Mouse (Mus musculus): ENCODE results near the gene Cux2. TPM values are rescaled to one million over a fixed set of nuclear protein-coding genes. Genes with fewer than 3 reads are reported as not detected.

Cux2 gene
- 13.7 and 17.4 TPM in 2 replicates for polyA plus RNA-seq (2014; fragmentation: Nextera tagmentation; extraction: Ambion mirVana)

DNA sequence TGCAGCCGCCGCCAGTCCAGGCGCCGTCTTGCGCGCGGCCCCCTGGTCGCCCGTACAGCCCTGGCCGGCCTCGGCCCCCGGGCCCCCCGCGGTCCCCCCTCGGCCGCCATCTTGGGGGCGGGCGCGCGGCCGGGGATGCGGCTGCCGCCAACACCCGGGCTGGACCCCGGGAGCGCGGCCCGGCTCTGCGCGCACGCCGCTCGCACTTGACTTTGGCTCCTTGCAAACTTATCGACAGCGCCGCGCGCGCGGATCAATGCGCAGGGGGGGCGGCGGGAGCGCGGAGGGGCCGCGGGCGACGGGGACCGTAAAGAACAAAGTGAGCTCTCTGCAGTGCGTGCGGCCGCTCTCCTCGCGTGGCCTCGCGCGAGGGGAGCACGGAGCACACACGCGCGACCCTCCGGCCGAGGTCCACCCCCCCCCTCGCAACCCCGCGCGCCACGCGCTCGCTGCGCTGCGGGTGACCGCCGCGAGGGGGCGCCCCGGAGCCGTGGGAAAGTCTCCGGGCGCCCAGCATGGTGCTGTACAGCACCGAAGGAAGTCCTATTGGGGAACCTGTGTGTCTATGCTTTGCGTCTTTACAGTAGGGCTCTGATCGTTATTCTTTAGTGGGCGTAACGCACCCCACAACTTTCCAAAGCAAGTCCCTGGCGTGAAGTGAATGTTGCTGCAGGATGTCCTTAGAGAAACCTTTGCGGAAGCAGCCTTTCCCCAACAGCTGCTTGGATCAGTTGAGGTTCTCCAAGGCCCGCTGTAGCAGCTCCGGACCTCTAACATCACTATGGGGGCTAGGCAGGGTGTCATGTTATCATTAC lies at the start of gene Cux2:
Gene Cux2 (minus strand): TSS at position 86 of the 815 bp plus-strand sequence.
- H3K4me1 ChIP-seq (replicated peaks; ENCODE audit: control insufficient read depth, insufficient read depth, low read length) = peaks cover 11% of the 10 kb centered on the region
- no peaks in the 10 kb centered on the region for H3K36me3 ChIP-seq (ENCODE audit: control insufficient read depth, insufficient read depth, low read length)
- H3K4me2 ChIP-seq (replicated peaks; ENCODE audit: low read depth, low read length) = peak within 1 kb of the TSS; percentile 87
- H3K27me3 ChIP-seq (ENCODE audit: control insufficient read depth, insufficient read depth, low read length) = peaks cover 15% of the 10 kb centered on the region; the same call in 1 of the 2 replicates
- peak within 1 kb of the TSS; percentile 90 for H3K9ac ChIP-seq (ENCODE audit: low read depth, low read length)
- no peaks in the 10 kb centered on the region for H3K9me3 ChIP-seq (ENCODE audit: control insufficient read depth, low read length)
- WGBS = under 1% methylated on average over 78 of the region's 90 CpGs
- peak within 1 kb of the TSS; percentile 96 for H3K27ac ChIP-seq (ENCODE audit: low read depth, low read length)
- DNase-seq (ENCODE audit: low spot score) = peak; percentile 89
- peak; percentile 72 for ATAC-seq (ENCODE audit: low FRiP score)
- peak within 1 kb of the TSS; percentile 87 for H3K4me3 ChIP-seq (ENCODE audit: low read depth, low read length)

DNA sequence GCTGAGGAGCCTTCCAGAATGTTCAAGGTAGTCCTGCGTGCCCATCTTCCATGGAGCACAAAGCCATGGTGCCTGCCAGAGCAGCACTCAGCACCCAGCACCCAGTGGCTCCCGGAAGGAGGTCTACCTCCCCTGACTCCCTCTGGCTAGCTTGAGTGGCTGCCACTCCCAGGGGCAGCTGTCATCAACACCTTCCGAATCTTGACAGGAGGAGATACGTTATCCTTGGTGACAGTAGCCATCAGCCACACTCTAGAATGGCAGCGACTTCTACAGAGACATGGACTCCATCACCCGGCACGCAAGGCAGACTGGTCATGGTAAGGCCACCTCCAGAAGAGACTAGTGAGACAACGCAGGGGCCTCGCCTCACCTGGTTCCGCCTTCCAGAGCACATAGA lies 44.5 kb upstream of the Cux2 start:
- DNase-seq (ENCODE audit: low spot score) (no peak), ATAC-seq (ENCODE audit: low FRiP score) (no peak)
- no peaks in the 10 kb centered on the region for H3K27me3 ChIP-seq (ENCODE audit: control insufficient read depth, insufficient read depth, low read length)
- WGBS = 96% methylated on average over 10 of the region's 10 CpGs
- H3K9me3 ChIP-seq (ENCODE audit: control insufficient read depth, low read length) = no peaks in the 10 kb centered on the region
- no peaks in the 10 kb centered on the region for H3K4me1 ChIP-seq (replicated peaks; ENCODE audit: control insufficient read depth, insufficient read depth, low read length)
- H3K36me3 ChIP-seq (ENCODE audit: control insufficient read depth, insufficient read depth, low read length) = no peaks in the 10 kb centered on the region
- H3K9ac ChIP-seq (ENCODE audit: low read depth, low read length) = no peak overlapping the region
- no peak overlapping the region for H3K27ac ChIP-seq (ENCODE audit: low read depth, low read length)
- no peak overlapping the region for H3K4me3 ChIP-seq (ENCODE audit: low read depth, low read length)
- H3K4me2 ChIP-seq (replicated peaks; ENCODE audit: low read depth, low read length) = no peak overlapping the region

DNA sequence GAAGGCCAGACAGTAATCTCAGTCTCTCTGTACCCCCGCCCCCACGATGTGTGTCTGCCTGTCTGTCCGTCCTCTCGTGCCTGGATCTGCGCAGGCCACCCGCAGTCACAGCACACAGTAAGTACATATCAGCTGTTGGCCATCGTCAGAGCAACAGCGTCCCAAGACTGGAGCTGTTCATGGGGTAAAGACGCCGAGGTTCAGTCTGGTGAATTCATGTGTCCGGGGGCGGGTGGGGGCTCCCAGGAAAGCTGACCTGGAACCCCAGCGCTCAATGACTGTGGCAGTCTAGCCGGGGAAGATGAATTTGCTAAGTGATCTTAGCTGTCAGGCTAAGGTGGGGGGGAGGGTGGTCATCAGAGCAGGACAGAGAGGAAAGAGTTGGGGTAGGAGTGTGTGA lies 43.8 kb upstream of the Cux2 start:
- H3K9ac ChIP-seq (ENCODE audit: low read depth, low read length) = no peak overlapping the region
- no peak overlapping the region for H3K27ac ChIP-seq (ENCODE audit: low read depth, low read length)
- 87% methylated on average over 14 of the region's 14 CpGs for WGBS
- H3K9me3 ChIP-seq (ENCODE audit: control insufficient read depth, low read length) = no peaks in the 10 kb centered on the region
- no peaks in the 10 kb centered on the region for H3K4me1 ChIP-seq (replicated peaks; ENCODE audit: control insufficient read depth, insufficient read depth, low read length)
- no peak overlapping the region for H3K4me2 ChIP-seq (replicated peaks; ENCODE audit: low read depth, low read length)
- H3K4me3 ChIP-seq (ENCODE audit: low read depth, low read length) = no peak overlapping the region
- DNase-seq (ENCODE audit: low spot score) (no peak), ATAC-seq (ENCODE audit: low FRiP score) (no peak)
- H3K27me3 ChIP-seq (ENCODE audit: control insufficient read depth, insufficient read depth, low read length) = no peaks in the 10 kb centered on the region
- no peaks in the 10 kb centered on the region for H3K36me3 ChIP-seq (ENCODE audit: control insufficient read depth, insufficient read depth, low read length)

DNA sequence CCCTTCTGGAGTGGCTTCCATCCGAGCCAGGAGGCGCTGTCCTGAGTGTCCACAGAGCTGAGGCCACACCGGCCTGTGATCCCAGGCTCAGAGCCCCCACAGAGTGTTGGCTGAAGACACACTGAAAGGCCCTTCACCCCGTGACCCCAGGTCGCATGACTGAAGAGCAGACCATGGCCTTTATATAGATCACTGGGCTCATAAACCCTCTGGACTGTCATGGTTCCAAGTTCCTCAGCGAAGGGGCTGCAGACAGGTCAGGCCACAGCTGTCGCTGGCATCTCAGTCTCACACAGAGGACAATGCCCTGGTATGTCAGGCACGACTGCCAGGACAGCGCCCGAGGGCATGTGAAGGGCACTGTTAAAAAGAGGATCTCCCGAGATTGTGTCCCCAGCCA lies 42.9 kb upstream of the Cux2 start:
- ATAC-seq (ENCODE audit: low FRiP score) (no peak), DNase-seq (ENCODE audit: low spot score) (no peak)
- Histone ChIP-seq H3K9me3 (ENCODE audit: control insufficient read depth, low read length) (no peaks in the 10 kb centered on the region), H3K4me3 (ENCODE audit: low read depth, low read length) (no peak overlapping the region), H3K9ac (ENCODE audit: low read depth, low read length) (no peak overlapping the region), H3K4me2 (replicated peaks; ENCODE audit: low read depth, low read length) (no peak overlapping the region), H3K36me3 (ENCODE audit: control insufficient read depth, insufficient read depth, low read length) (no peaks in the 10 kb centered on the region), H3K27ac (ENCODE audit: low read depth, low read length) (no peak overlapping the region), H3K4me1 (replicated peaks; ENCODE audit: control insufficient read depth, insufficient read depth, low read length) (no peaks in the 10 kb centered on the region), H3K27me3 (ENCODE audit: control insufficient read depth, insufficient read depth, low read length) (no peaks in the 10 kb centered on the region)
- 56% methylated on average over 11 of the region's 11 CpGs for WGBS

DNA sequence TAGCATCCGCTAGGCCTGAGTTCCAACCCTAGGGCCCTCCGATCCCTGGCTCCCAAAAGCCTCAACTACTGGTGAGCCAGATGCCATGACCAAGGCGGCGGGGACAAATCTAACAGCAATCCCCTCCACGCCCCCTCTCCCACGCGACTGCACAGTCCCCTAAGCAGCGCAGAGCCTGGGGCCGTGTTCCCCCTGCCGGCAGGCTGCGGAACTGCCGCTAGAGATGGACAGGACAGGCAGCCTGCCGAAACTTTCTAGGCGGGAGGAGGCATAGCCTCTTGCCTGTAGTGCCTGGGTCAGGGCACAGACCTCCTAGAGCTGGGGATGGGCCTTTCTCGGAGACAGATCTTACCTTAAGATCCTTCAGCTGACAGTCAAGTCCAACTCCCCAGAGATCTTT lies 41.2 kb upstream of the Cux2 start:
- no peaks in the 10 kb centered on the region for H3K36me3 ChIP-seq (ENCODE audit: control insufficient read depth, insufficient read depth, low read length)
- H3K4me1 ChIP-seq (replicated peaks; ENCODE audit: control insufficient read depth, insufficient read depth, low read length) = no peaks in the 10 kb centered on the region
- DNase-seq (ENCODE audit: low spot score) = peak; percentile 87
- no peak overlapping the region for H3K4me2 ChIP-seq (replicated peaks; ENCODE audit: low read depth, low read length)
- no peak overlapping the region for H3K9ac ChIP-seq (ENCODE audit: low read depth, low read length)
- H3K9me3 ChIP-seq (ENCODE audit: control insufficient read depth, low read length) = no peaks in the 10 kb centered on the region
- H3K4me3 ChIP-seq (ENCODE audit: low read depth, low read length) = no peak overlapping the region
- H3K27ac ChIP-seq (ENCODE audit: low read depth, low read length) = no peak overlapping the region
- WGBS = 18% methylated on average over 15 of the region's 15 CpGs
- ATAC-seq (ENCODE audit: low FRiP score) = no peak
- no peaks in the 10 kb centered on the region for H3K27me3 ChIP-seq (ENCODE audit: control insufficient read depth, insufficient read depth, low read length)

DNA sequence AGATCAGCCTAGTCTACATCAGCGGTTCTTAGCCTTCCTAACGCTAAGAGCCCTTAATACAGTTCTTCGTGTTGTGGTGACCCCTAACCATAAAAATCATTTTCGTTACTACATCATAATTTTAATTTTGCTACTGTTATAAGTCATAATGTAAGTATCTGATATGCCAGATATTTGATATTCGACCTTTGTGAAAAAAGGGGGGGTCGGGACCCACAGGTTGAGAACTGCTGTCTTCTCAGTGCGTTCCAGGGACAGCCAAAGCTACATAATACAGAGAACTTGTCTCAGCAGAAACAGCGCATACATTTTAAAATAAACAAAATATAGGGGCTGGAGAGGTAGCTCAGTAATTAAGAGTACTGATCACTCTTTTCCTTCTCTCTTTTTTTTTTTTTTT lies 39.8 kb upstream of the Cux2 start:
- DNase-seq (ENCODE audit: low spot score) = no peak
- no peaks in the 10 kb centered on the region for H3K27me3 ChIP-seq (ENCODE audit: control insufficient read depth, insufficient read depth, low read length)
- no peaks in the 10 kb centered on the region for H3K9me3 ChIP-seq (ENCODE audit: control insufficient read depth, low read length)
- H3K4me2 ChIP-seq (replicated peaks; ENCODE audit: low read depth, low read length) = no peak overlapping the region
- 82% methylated on average over 8 of the region's 8 CpGs for WGBS
- H3K27ac ChIP-seq (ENCODE audit: low read depth, low read length) = no peak overlapping the region
- no peak for ATAC-seq (ENCODE audit: low FRiP score)
- H3K9ac ChIP-seq (ENCODE audit: low read depth, low read length) = no peak overlapping the region
- no peak overlapping the region for H3K4me3 ChIP-seq (ENCODE audit: low read depth, low read length)
- no peaks in the 10 kb centered on the region for H3K4me1 ChIP-seq (replicated peaks; ENCODE audit: control insufficient read depth, insufficient read depth, low read length)
- H3K36me3 ChIP-seq (ENCODE audit: control insufficient read depth, insufficient read depth, low read length) = no peaks in the 10 kb centered on the region

DNA sequence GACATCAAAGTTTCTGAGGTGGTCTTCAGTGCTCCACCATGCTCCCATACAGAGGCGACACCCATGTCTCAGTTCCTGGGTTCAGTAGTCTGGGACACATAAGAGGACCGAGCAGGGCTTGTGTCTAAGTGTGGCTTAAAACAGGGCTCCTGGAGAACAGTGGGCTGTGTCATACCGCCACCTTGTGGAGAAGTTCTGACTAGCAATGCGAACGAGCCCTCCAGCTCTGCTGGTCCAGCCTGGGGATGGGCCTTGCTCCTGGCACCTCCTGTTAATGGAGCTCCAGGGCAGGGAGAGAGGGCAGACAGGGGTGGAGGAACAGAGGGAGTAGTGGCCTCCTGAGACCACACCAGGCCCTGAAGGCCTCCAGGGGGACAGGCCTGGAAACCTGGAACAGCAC lies 39.0 kb upstream of the Cux2 start:
- Histone ChIP-seq H3K27me3 (ENCODE audit: control insufficient read depth, insufficient read depth, low read length) (no peaks in the 10 kb centered on the region), H3K4me2 (replicated peaks; ENCODE audit: low read depth, low read length) (no peak overlapping the region), H3K36me3 (ENCODE audit: control insufficient read depth, insufficient read depth, low read length) (no peaks in the 10 kb centered on the region), H3K27ac (ENCODE audit: low read depth, low read length) (no peak overlapping the region), H3K4me3 (ENCODE audit: low read depth, low read length) (no peak overlapping the region), H3K4me1 (replicated peaks; ENCODE audit: control insufficient read depth, insufficient read depth, low read length) (no peaks in the 10 kb centered on the region), H3K9ac (ENCODE audit: low read depth, low read length) (no peak overlapping the region), H3K9me3 (ENCODE audit: control insufficient read depth, low read length) (no peaks in the 10 kb centered on the region)
- ATAC-seq (ENCODE audit: low FRiP score) = 0 out of 2 replicates have a peak, but pooled peaks have one; percentile 30
- peak; percentile 94 for DNase-seq (ENCODE audit: low spot score)
- WGBS = 3% methylated on average over 5 of the region's 5 CpGs

DNA sequence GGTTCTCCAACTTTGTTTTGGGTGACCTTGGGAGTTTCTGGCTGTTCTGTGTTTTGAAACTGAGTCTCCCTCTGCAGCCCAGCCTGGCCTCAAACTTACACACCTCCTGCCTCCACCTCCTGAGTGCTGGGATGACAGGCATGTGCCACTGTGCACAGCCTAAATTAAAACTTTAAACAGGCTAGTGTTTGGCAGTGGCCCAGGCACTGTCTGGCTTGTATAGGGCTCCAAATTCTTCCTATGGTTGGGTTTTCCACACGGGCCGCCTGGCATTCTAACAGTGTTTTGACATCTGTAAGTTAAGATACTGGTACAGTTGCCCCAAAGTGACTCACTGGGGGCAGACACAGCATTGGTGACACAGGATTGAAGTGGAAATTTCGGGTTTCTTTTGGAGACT lies 36.2 kb upstream of the Cux2 start:
- no peak overlapping the region for H3K4me3 ChIP-seq (ENCODE audit: low read depth, low read length)
- no peak overlapping the region for H3K4me2 ChIP-seq (replicated peaks; ENCODE audit: low read depth, low read length)
- no peak for ATAC-seq (ENCODE audit: low FRiP score)
- no peaks in the 10 kb centered on the region for H3K4me1 ChIP-seq (replicated peaks; ENCODE audit: control insufficient read depth, insufficient read depth, low read length)
- no peak overlapping the region for H3K9ac ChIP-seq (ENCODE audit: low read depth, low read length)
- H3K27me3 ChIP-seq (ENCODE audit: control insufficient read depth, insufficient read depth, low read length) = no peaks in the 10 kb centered on the region
- H3K9me3 ChIP-seq (ENCODE audit: control insufficient read depth, low read length) = no peaks in the 10 kb centered on the region
- no peak for DNase-seq (ENCODE audit: low spot score)
- WGBS = 74% methylated on average over 3 of the region's 3 CpGs
- no peak overlapping the region for H3K27ac ChIP-seq (ENCODE audit: low read depth, low read length)
- no peaks in the 10 kb centered on the region for H3K36me3 ChIP-seq (ENCODE audit: control insufficient read depth, insufficient read depth, low read length)

DNA sequence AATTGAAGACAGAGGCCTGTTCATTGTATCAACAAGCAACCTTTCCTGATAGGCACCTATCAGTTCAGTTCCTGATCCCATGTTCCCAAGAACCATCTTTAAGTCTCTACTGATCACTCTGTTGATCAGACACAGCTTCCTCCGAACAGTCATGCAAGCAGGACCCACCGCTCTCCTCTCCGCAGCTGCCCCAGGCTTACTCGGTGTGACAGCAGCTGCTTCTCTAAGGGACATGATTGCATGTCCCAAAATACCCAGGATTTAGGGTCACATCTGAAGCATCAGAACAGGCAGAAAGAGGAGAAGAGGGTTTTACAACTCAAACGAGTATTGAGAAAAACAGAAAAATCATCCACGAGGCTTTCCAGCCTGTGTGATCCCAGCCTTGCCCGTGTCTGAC lies 35.4 kb upstream of the Cux2 start:
- Histone ChIP-seq H3K9ac (ENCODE audit: low read depth, low read length) (no peak overlapping the region), H3K4me1 (replicated peaks; ENCODE audit: control insufficient read depth, insufficient read depth, low read length) (no peaks in the 10 kb centered on the region), H3K36me3 (ENCODE audit: control insufficient read depth, insufficient read depth, low read length) (no peaks in the 10 kb centered on the region), H3K4me3 (ENCODE audit: low read depth, low read length) (no peak overlapping the region), H3K9me3 (ENCODE audit: control insufficient read depth, low read length) (no peaks in the 10 kb centered on the region), H3K27me3 (ENCODE audit: control insufficient read depth, insufficient read depth, low read length) (no peaks in the 10 kb centered on the region), H3K27ac (ENCODE audit: low read depth, low read length) (no peak overlapping the region), H3K4me2 (replicated peaks; ENCODE audit: low read depth, low read length) (no peak overlapping the region)
- ATAC-seq (ENCODE audit: low FRiP score) (no peak), DNase-seq (ENCODE audit: low spot score) (no peak)
- WGBS = 88% methylated on average over 7 of the region's 7 CpGs

All from hindbrain, embryonic 11.5 days (tissue).